Mouse (Mus musculus) mouse embryonic stem cell (cell line): Measurements from ENCODE around the gene Gm49318.
"Not testable (repeated sequence)": the region's sequence is repeated elsewhere in the genome, so short reads cannot be mapped to it uniquely, and the experiment has no call there.

Experiments used
- in situ Hi-C, 2 experiments: fragments of 300-500 bp; cut with MboI; formaldehyde crosslinking; loops; 1 replicate in 1 of 2; 3 replicates in 1 of 2; pipeline ENCODE4 v1.14.3; 2019 to 2020; ENCODE audit warnings: low sequenced_read_pairs in 2 of 2, low pct_unique_long_range_greater_than_20kb in 1 of 2, mixed read lengths in 1 of 2; ENCODE audit not compliant: unreplicated experiment in 1 of 2

Gene Gm49318

GRCm38 (mm10) chr9:22076223-22076622 lies 5.2 kb upstream of the Gm49318 start:
- in situ Hi-C loops: no loop called here

- in situ Hi-C loops: not testable (repeated sequence)
These were observed 4.7 kb upstream of the Gm49318 start for GRCm38 (mm10) chr9:22075778-22076177.

- in situ Hi-C loops: no loop called here
These were observed 1.2 kb upstream of the Gm49318 start for GRCm38 (mm10) chr9:22072276-22072675.

- in situ Hi-C loops: no loop called here
These were observed 1.0 kb downstream of the Gm49318 start for GRCm38 (mm10) chr9:22069881-22070553.

GRCm38 (mm10) chr9:22067195-22067594 lies 3.9 kb downstream of the Gm49318 start:
- in situ Hi-C loops: no loop called here

- in situ Hi-C loops: no loop called here
These were observed 4.6 kb downstream of the Gm49318 start for GRCm38 (mm10) chr9:22066433-22066832.

GRCm38 (mm10) chr9:22065642-22066041 lies 5.4 kb downstream of the Gm49318 start:
- in situ Hi-C loops: no loop called here

GRCm38 (mm10) chr9:22064341-22064740 lies 6.7 kb downstream of the Gm49318 start:
- in situ Hi-C loops: no loop called here

- in situ Hi-C loops: no loop called here
These were observed 9.7 kb downstream of the Gm49318 start for GRCm38 (mm10) chr9:22061339-22061738.

- in situ Hi-C loops: no loop called here
These were observed 13.0 kb downstream of the Gm49318 start for GRCm38 (mm10) chr9:22058011-22058424.

GRCm38 (mm10) chr9:22057031-22057517 lies 14.0 kb downstream of the Gm49318 start:
- in situ Hi-C loops: no loop called here

GRCm38 (mm10) chr9:22056303-22056910 lies 14.7 kb downstream of the Gm49318 start:
- in situ Hi-C loops: no loop called here

- in situ Hi-C loops: no loop called here
These were observed 15.3 kb downstream of the Gm49318 start for GRCm38 (mm10) chr9:22055713-22056112.

GRCm38 (mm10) chr9:22054411-22055076 lies 16.5 kb downstream of the Gm49318 start:
- in situ Hi-C loops: loop anchor here in 1 of 2 experiments (5.0 kb wide), 1 partner anchor 77 kb away; no protein-coding TSS in a partner anchor

GRCm38 (mm10) chr9:22053657-22054056 lies 17.4 kb downstream of the Gm49318 start:
- in situ Hi-C loops: loop anchor here in 1 of 2 experiments (5.0 kb wide), 1 partner anchor 76 kb away; no protein-coding TSS in a partner anchor

GRCm38 (mm10) chr9:22051958-22052254 lies 19.2 kb downstream of the Gm49318 start, which contains the start of gene Elavl3:
Gene Elavl3 (minus strand): TSS chr9:22052023.
- in situ Hi-C loops: loop anchor here in 1 of 2 experiments (5.0 kb wide), 1 partner anchor 75 kb away; no protein-coding TSS in a partner anchor

- in situ Hi-C loops: loop anchor here in 1 of 2 experiments (5.0 kb wide), 1 partner anchor 74 kb away; no protein-coding TSS in a partner anchor
These were observed 19.7 kb downstream of the Gm49318 start for GRCm38 (mm10) chr9:22051161-22051957.

GRCm38 (mm10) chr9:22050351-22050889 lies 20.6 kb downstream of the Gm49318 start:
- in situ Hi-C loops: loop anchor here in 1 of 2 experiments (5.0 kb wide), 1 partner anchor 73 kb away; no protein-coding TSS in a partner anchor
